Mouse (Mus musculus): ENCODE measurements at regions not wholly inside any gene's neighbourhood (a gene's known extent, or its start where the extent isn't known, plus 50 kb on each side); places are given as distances from the start of the nearest gene placed in this dataset.

- H3K9ac ChIP-seq (ENCODE audit: insufficient read depth, low read depth) = no peak overlapping the region
- dilution Hi-C loops (cut with MboI; ENCODE audit: extremely low pct_ligation_motif_present, extremely low pct_unique_long_range_greater_than_20kb, low sequenced_read_pairs) = no loop called here
- no peaks in the 10 kb centered on the region for H3K79me2 ChIP-seq (replicated peaks; ENCODE audit: control insufficient read depth, extremely low read depth, insufficient read depth, poor library complexity, severe bottlenecking)
- H3K4me1 ChIP-seq (ENCODE audit: control insufficient read depth in 1 of 2, insufficient read depth in 2 of 2) = peaks cover 6 to 10% of the 10 kb centered on the region in 2 experiments; a peak in 2 of 4 replicates
- no peak overlapping the region for H3K27ac ChIP-seq (ENCODE audit: insufficient read depth, low read depth)
- TF ChIP-seq JUND (conservative IDR thresholded peaks at IDR 0.05; ENCODE audit: low read depth, low read length) (no peak), GABPA (IDR thresholded peaks at IDR 0.05; ENCODE audit: insufficient replicate concordance, low read depth, low read length) (no peak), ZMIZ1 (IDR thresholded peaks at IDR 0.05; ENCODE audit: low read depth, low read length) (no peak), SMC3 (IDR thresholded peaks at IDR 0.05; ENCODE audit: low read depth, low read length) (no peak), ETS1 (conservative IDR thresholded peaks at IDR 0.05; ENCODE audit: low read depth, low read length) (no peak), CHD2 (IDR thresholded peaks at IDR 0.05; ENCODE audit: low read length) (no peak), JUN (IDR thresholded peaks at IDR 0.05; ENCODE audit: insufficient read depth, low read depth, low read length) (no peak), USF2 (conservative IDR thresholded peaks at IDR 0.05; ENCODE audit: low read depth, low read length) (no peak), RCOR1 (conservative IDR thresholded peaks at IDR 0.05; ENCODE audit: low read depth, low read length) (no peak), ZNF384 (IDR thresholded peaks at IDR 0.05; ENCODE audit: low read depth, low read length) (no peak), EP300 (IDR thresholded peaks at IDR 0.05; ENCODE audit: low read length) (no peak), MAZ (IDR thresholded peaks at IDR 0.05; ENCODE audit: low read depth, low read length) (no peak), NELFE (IDR thresholded peaks at IDR 0.05; ENCODE audit: low read depth, low read length) (no peak), HCFC1 (IDR thresholded peaks at IDR 0.05; ENCODE audit: low read depth, low read length) (no peak), NRF1 (IDR thresholded peaks at IDR 0.05; ENCODE audit: low read depth, low read length) (no peak), UBTF (IDR thresholded peaks at IDR 0.05; ENCODE audit: low read depth, low read length) (no peak), ELF1 (IDR thresholded peaks at IDR 0.05; ENCODE audit: low read depth, low read length) (no peak)
- in situ Hi-C loops (cut with MboI; ENCODE audit: low pct_ligation_motif_present, low pct_unique_long_range_greater_than_20kb, low sequenced_read_pairs) = no loop called here
- DNase-seq (ENCODE audit: extremely low read depth) = no peak
- no peaks in the 10 kb centered on the region for H3K27me3 ChIP-seq (replicated peaks)
- no peak overlapping the region for H3K4me2 ChIP-seq (ENCODE audit: insufficient read depth, low read depth, poor library complexity, severe bottlenecking)
- H3K4me3 ChIP-seq (replicated peaks in 1 of 3; ENCODE audit: low read depth in 2 of 3, low read length in 2 of 3, poor library complexity in 1 of 3) = no peak overlapping the region
- H3K36me3 ChIP-seq (replicated peaks in 1 of 2; ENCODE audit: control insufficient read depth in 1 of 2, insufficient read depth in 1 of 2, low read length in 1 of 2) = no peaks in the 10 kb centered on the region
- no peaks in the 10 kb centered on the region for H3K9me3 ChIP-seq (replicated peaks; ENCODE audit: low read length)
These were observed 239.7 kb downstream of the Gpat3 start for GRCm38 (mm10) chr5:101085199-101085598.

- TF ChIP-seq PAX5 (IDR thresholded peaks at IDR 0.05; ENCODE audit: low read length) (no peak), RAD21 (IDR thresholded peaks at IDR 0.05; ENCODE audit: low read depth, low read length) (no peak), TBP (conservative IDR thresholded peaks at IDR 0.05; ENCODE audit: low read depth, low read length) (no peak), USF2 (conservative IDR thresholded peaks at IDR 0.05; ENCODE audit: low read depth, low read length) (no peak), CHD2 (IDR thresholded peaks at IDR 0.05; ENCODE audit: low read length) (no peak), MEF2A (IDR thresholded peaks at IDR 0.05; ENCODE audit: borderline replicate concordance, low read depth, low read length) (no peak), JUND (conservative IDR thresholded peaks at IDR 0.05; ENCODE audit: low read depth, low read length) (no peak), POLR2AphosphoS2 (IDR thresholded peaks at IDR 0.05; ENCODE audit: low read depth, low read length) (no peak), SIN3A (IDR thresholded peaks at IDR 0.05; ENCODE audit: low read length) (no peak), MAX (IDR thresholded peaks at IDR 0.05; ENCODE audit: low read length) (no peak)
- H3K79me2 ChIP-seq (replicated peaks; ENCODE audit: control insufficient read depth, extremely low read depth, insufficient read depth, poor library complexity, severe bottlenecking) = no peaks in the 10 kb centered on the region
- dilution Hi-C loops (cut with MboI; ENCODE audit: extremely low pct_ligation_motif_present, extremely low pct_unique_long_range_greater_than_20kb, low sequenced_read_pairs) (no loop called here), in situ Hi-C loops (cut with MboI; ENCODE audit: low pct_ligation_motif_present, low pct_unique_long_range_greater_than_20kb, low sequenced_read_pairs) (no loop called here)
- no peak overlapping the region for H3K27ac ChIP-seq (ENCODE audit: insufficient read depth, low read depth)
- H3K4me2 ChIP-seq (ENCODE audit: insufficient read depth, low read depth, poor library complexity, severe bottlenecking) = no peak overlapping the region
- no peak overlapping the region for H3K4me3 ChIP-seq (replicated peaks in 1 of 3; ENCODE audit: low read depth in 2 of 3, low read length in 2 of 3, poor library complexity in 1 of 3)
- no peaks in the 10 kb centered on the region for H3K9me3 ChIP-seq (replicated peaks; ENCODE audit: low read length)
- no peaks in the 10 kb centered on the region for H3K36me3 ChIP-seq (replicated peaks in 1 of 2; ENCODE audit: control insufficient read depth in 1 of 2, insufficient read depth in 1 of 2, low read length in 1 of 2)
- no peak for DNase-seq (ENCODE audit: extremely low read depth)
- no peak overlapping the region for H3K9ac ChIP-seq (ENCODE audit: insufficient read depth, low read depth)
- peaks cover 6 to 10% of the 10 kb centered on the region in 2 experiments; a peak in 2 of 4 replicates for H3K4me1 ChIP-seq (ENCODE audit: control insufficient read depth in 1 of 2, insufficient read depth in 2 of 2)
- H3K27me3 ChIP-seq (replicated peaks) = no peaks in the 10 kb centered on the region
These were observed 237.1 kb downstream of the Gpat3 start for GRCm38 (mm10) chr5:101082611-101083010.

Data from CH12.LX (cell line).